Mouse (Mus musculus) kidney, postnatal 0 days (tissue): ENCODE measurements around the gene Myh10. TPM values are rescaled to one million over a fixed set of nuclear protein-coding genes. Genes with fewer than 3 reads are reported as not detected.

Experiments used
- ATAC-seq: fragments of 200-750 bp; cut with Nextera tagmentation; replicated peaks from 2 replicates; pipeline ENCODE4 v1.8.0; 2017; ENCODE audit warnings: low read depth, moderate number of reproducible peaks, moderate TSS enrichment, moderate library complexity; ENCODE audit not compliant: low FRiP score
- DNase-seq: peaks from one replicate; pipeline ENCODE4 v3.0.0-alpha.2; 2016; ENCODE audit warnings: low spot score
- H3K27ac ChIP-seq: fragments of 300-500 bp; sonication (generic); 2 replicates; pipeline ENCODE4 v1.5.1; 2014; ENCODE audit warnings: mild to moderate bottlenecking
- H3K27me3 ChIP-seq: fragments of 300-500 bp; sonication (generic); 2 replicates; pipeline ENCODE4 v1.6.1; 2014; ENCODE audit warnings: low read length, mixed read lengths; ENCODE audit not compliant: insufficient read depth
- H3K36me3 ChIP-seq: fragments of 300-500 bp; sonication (generic); 2 replicates; pipeline ENCODE4 v1.6.1; 2014; ENCODE audit warnings: low read length, mixed read lengths; ENCODE audit not compliant: insufficient read depth
- H3K4me1 ChIP-seq: fragments of 300-500 bp; sonication (generic); replicated peaks from 2 replicates; pipeline ENCODE4 v1.6.1; 2014; ENCODE audit warnings: antibody characterized with exemption, low read length, mixed read lengths; ENCODE audit not compliant: insufficient read depth
- H3K4me2 ChIP-seq: fragments of 300-500 bp; sonication (generic); 2 replicates; pipeline ENCODE4 v1.6.1; 2014; ENCODE audit warnings: mild to moderate bottlenecking, low read length, moderate library complexity, mixed read lengths
- H3K4me3 ChIP-seq: fragments of 300-500 bp; sonication (generic); replicated peaks from 2 replicates; pipeline ENCODE4 v1.5.1; 2014; ENCODE audit warnings: low read depth, low read length
- H3K9ac ChIP-seq: fragments of 300-500 bp; sonication (generic); 2 replicates; pipeline ENCODE4 v1.6.1; 2014; ENCODE audit warnings: low read depth, low read length
- H3K9me3 ChIP-seq: fragments of 300-500 bp; sonication (generic); replicated peaks from 2 replicates; pipeline ENCODE4 v1.6.1; 2016; ENCODE audit warnings: low read length, inconsistent platforms, mixed read lengths
- CTCF ChIP-seq: IDR thresholded peaks from 2 replicates; pipeline ENCODE4 v1.5.1; 2016; ENCODE audit warnings: antibody characterized with exemption, low read depth, mild to moderate bottlenecking, moderate library complexity
- WGBS: fragments of 180-500 bp; shearing (Covaris S2); extraction: QIAGEN DNeasy Blood & Tissue Kit; methylation state at CpG from one replicate; pipeline ENCODE4 v1.1.7; 2014; 5-methylcytosine and 5-hydroxymethylcytosine counted together
- polyA plus RNA-seq: library from polyadenylated mRNA; unstranded; fragments of >200 nt; fragmentation: Nextera tagmentation; extraction: Ambion mirVana; gene quantifications from 2 replicates; pipeline ENCODE4 v1.2.1, GENCODE M21; 2015

Gene Myh10
- polyA plus RNA-seq, 1 experiment from 2014 or later: 83.8 TPM

GRCm38 (mm10) chr11:68674643-68675042 is 16.7 kb upstream of the Myh10 start:
- H3K36me3 ChIP-seq: no peaks in the 10 kb centered on the region
- DNase-seq (no peak), ATAC-seq (no peak)
- no peak overlapping the region for H3K4me2 ChIP-seq
- no peaks in the 10 kb centered on the region for H3K4me1 ChIP-seq
- H3K27ac ChIP-seq: no peak overlapping the region
- 76% methylated on average over 3 of the region's 3 CpGs for WGBS
- H3K9ac ChIP-seq: no peak overlapping the region
- H3K27me3 ChIP-seq: no peaks in the 10 kb centered on the region
- H3K4me3 ChIP-seq: no peak overlapping the region
- H3K9me3 ChIP-seq: no peaks in the 10 kb centered on the region
- TF ChIP-seq CTCF: no peak

GRCm38 (mm10) chr11:68675274-68675673 is 16.1 kb upstream of the Myh10 start:
- TF ChIP-seq CTCF: no peak
- Histone ChIP-seq H3K4me3 (no peak overlapping the region), H3K9ac (no peak overlapping the region), H3K4me1 (no peaks in the 10 kb centered on the region), H3K27me3 (no peaks in the 10 kb centered on the region), H3K36me3 (no peaks in the 10 kb centered on the region), H3K4me2 (no peak overlapping the region), H3K9me3 (no peaks in the 10 kb centered on the region), H3K27ac (no peak overlapping the region)
- WGBS: 64% methylated on average over 3 of the region's 3 CpGs
- no peak for DNase-seq
- ATAC-seq: no peak

- no peak for DNase-seq
- no peak overlapping the region for H3K27ac ChIP-seq
- no peak for ATAC-seq
- no peaks in the 10 kb centered on the region for H3K27me3 ChIP-seq
- H3K4me3 ChIP-seq: no peak overlapping the region
- H3K9me3 ChIP-seq: no peaks in the 10 kb centered on the region
- no peak overlapping the region for H3K9ac ChIP-seq
- H3K4me2 ChIP-seq: no peak overlapping the region
- 60% methylated on average over 3 of the region's 3 CpGs for WGBS
- no peaks in the 10 kb centered on the region for H3K36me3 ChIP-seq
- no peaks in the 10 kb centered on the region for H3K4me1 ChIP-seq
- TF ChIP-seq CTCF: peak; percentile 45; the same call in 1 of the 2 replicates
These were observed 10.0 kb upstream of the Myh10 start for GRCm38 (mm10) chr11:68681254-68681839.

- Histone ChIP-seq H3K9me3 (no peaks in the 10 kb centered on the region), H3K27me3 (no peaks in the 10 kb centered on the region), H3K4me3 (no peak overlapping the region), H3K4me2 (no peak overlapping the region), H3K4me1 (no peaks in the 10 kb centered on the region), H3K9ac (no peak overlapping the region), H3K27ac (no peak overlapping the region), H3K36me3 (no peaks in the 10 kb centered on the region)
- DNase-seq (no peak), ATAC-seq (0 out of 2 replicates have a peak, but pooled peaks have one; percentile 25)
- no peak for TF ChIP-seq CTCF
- WGBS: 88% methylated on average over 8 of the region's 8 CpGs
These were observed 9.1 kb upstream of the Myh10 start for GRCm38 (mm10) chr11:68682136-68682806.

GRCm38 (mm10) chr11:68686001-68686400 is 5.4 kb upstream of the Myh10 start:
- WGBS: 84% methylated on average over 5 of the region's 5 CpGs
- TF ChIP-seq CTCF: no peak
- no peaks in the 10 kb centered on the region for H3K9me3 ChIP-seq
- no peak for DNase-seq
- 0 out of 2 replicates have a peak, but pooled peaks cover 3% of the 10 kb centered on the region for H3K4me1 ChIP-seq
- ATAC-seq: no peak
- no peaks in the 10 kb centered on the region for H3K36me3 ChIP-seq
- no peak overlapping the region for H3K4me2 ChIP-seq
- H3K9ac ChIP-seq: no peak overlapping the region
- H3K27ac ChIP-seq: no peak overlapping the region
- H3K4me3 ChIP-seq: no peak overlapping the region
- no peaks in the 10 kb centered on the region for H3K27me3 ChIP-seq

GRCm38 (mm10) chr11:68689304-68689703 is 2.1 kb upstream of the Myh10 start:
- no peak overlapping the region for H3K27ac ChIP-seq
- no peak for TF ChIP-seq CTCF
- ATAC-seq (no peak), DNase-seq (peak; percentile 44)
- H3K4me1 ChIP-seq: 0 out of 2 replicates have a peak, but pooled peaks cover 6% of the 10 kb centered on the region
- WGBS: 70% methylated on average over 1 of the region's 1 CpGs
- no peak overlapping the region for H3K9ac ChIP-seq
- H3K4me3 ChIP-seq: no peak overlapping the region
- H3K27me3 ChIP-seq: no peaks in the 10 kb centered on the region
- H3K9me3 ChIP-seq: no peaks in the 10 kb centered on the region
- no peak overlapping the region for H3K4me2 ChIP-seq
- H3K36me3 ChIP-seq: no peaks in the 10 kb centered on the region
